Mouse (Mus musculus) thymus, adult 2 months (tissue): ENCODE results near the gene Zfp286.

Experiments
- CTCF ChIP-seq: fragments of 200-500 bp; IDR thresholded peaks from 2 replicates; pipeline ENCODE4 v1.5.1; 2012; ENCODE audit warnings: mild to moderate bottlenecking, control low read depth, low read length, moderate library complexity, borderline replicate concordance; ENCODE audit not compliant: control insufficient read depth, poor library complexity, insufficient read depth; ENCODE audit errors: extremely low read depth
- POLR2A ChIP-seq: fragments of 200-500 bp; IDR thresholded peaks from 2 replicates; pipeline ENCODE4 v1.6.1; 2012; ENCODE audit warnings: mild to moderate bottlenecking, low read length, control low read depth, moderate library complexity; ENCODE audit not compliant: control insufficient read depth, poor library complexity, insufficient read depth; ENCODE audit errors: extremely low read depth

DNA sequence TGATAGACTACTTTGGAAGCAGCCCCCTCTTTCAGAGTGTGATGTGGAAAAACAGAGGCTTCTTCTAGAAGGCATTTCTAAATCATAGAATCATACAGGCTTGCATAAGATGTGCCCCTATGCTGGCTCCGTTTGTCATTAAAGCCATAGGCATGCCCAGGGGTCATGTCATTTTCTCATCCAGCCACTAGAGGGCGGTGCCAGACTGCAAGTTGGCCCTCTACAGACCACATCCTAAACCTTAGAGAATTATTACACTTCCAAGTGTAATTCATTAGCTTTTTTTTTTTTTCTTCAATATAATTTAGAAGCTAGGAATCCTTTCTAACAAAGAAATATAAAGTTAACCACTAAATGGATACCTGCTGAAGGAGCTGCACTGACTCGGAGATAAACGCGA, 45.2 kb downstream of the Zfp286 start:
- TF ChIP-seq POLR2A (no peak), CTCF (peak; percentile 29; the same call in 1 of the 2 replicates)
